Mouse (Mus musculus): Measurements from ENCODE around the gene Mcmbp.
"Not testable (repeated sequence)": the region's sequence is repeated elsewhere in the genome, so short reads cannot be mapped to it uniquely, and the experiment has no call there.

The Mcmbp gene

GRCm38 (mm10) chr7:128705735-128706134 lies 34.6 kb downstream of the Mcmbp start:
- DNase-seq: peak; percentile 72

- DNase-seq: not testable (repeated sequence)
Observed at GRCm38 (mm10) chr7:128699959-128700358, 40.3 kb downstream of the Mcmbp start.

GRCm38 (mm10) chr7:128694848-128695247 lies 45.4 kb downstream of the Mcmbp start:
- no peak for DNase-seq

GRCm38 (mm10) chr7:128692163-128692562 lies 48.1 kb downstream of the Mcmbp start:
- DNase-seq: no peak

GRCm38 (mm10) chr7:128690796-128691195 lies 49.5 kb downstream of the Mcmbp start:
- peak; percentile 54 for DNase-seq

- peak; percentile 86 for DNase-seq
Observed at GRCm38 (mm10) chr7:128690070-128690469, 50.2 kb downstream of the Mcmbp start.

- DNase-seq: peak; percentile 62
Observed at GRCm38 (mm10) chr7:128689347-128689746, 50.9 kb downstream of the Mcmbp start.

GRCm38 (mm10) chr7:128687821-128688564 lies 52.3 kb downstream of the Mcmbp start:
- DNase-seq: peak; percentile 90

- no peak for DNase-seq
Observed at GRCm38 (mm10) chr7:128678546-128678945, 61.7 kb downstream of the Mcmbp start.

GRCm38 (mm10) chr7:128672408-128673010 lies 67.8 kb downstream of the Mcmbp start:
- DNase-seq: peak; percentile 76

GRCm38 (mm10) chr7:128671952-128672351 lies 68.3 kb downstream of the Mcmbp start:
- peak; percentile 80 for DNase-seq

- DNase-seq: no peak
Observed at GRCm38 (mm10) chr7:128668831-128669230, 71.5 kb downstream of the Mcmbp start.

GRCm38 (mm10) chr7:128667788-128668187 lies 72.5 kb downstream of the Mcmbp start:
- no peak for DNase-seq

GRCm38 (mm10) chr7:128664861-128665377 lies 75.4 kb downstream of the Mcmbp start:
- no peak for DNase-seq

GRCm38 (mm10) chr7:128663906-128664305 lies 76.4 kb downstream of the Mcmbp start:
- DNase-seq: no peak

- DNase-seq: no peak
Observed at GRCm38 (mm10) chr7:128656970-128657369, 83.3 kb downstream of the Mcmbp start.
